Mouse (Mus musculus): ENCODE measurements around the gene Zfp46.

Zfp46 gene

GRCm38 (mm10) chr4:136320016-136320415 is 35.5 kb downstream of the Zfp46 start:
- no peak for DNase-seq

- no peak for DNase-seq
Observed at GRCm38 (mm10) chr4:136324226-136324625, 39.7 kb downstream of the Zfp46 start.

- no peak for DNase-seq
Observed at GRCm38 (mm10) chr4:136327238-136327637, 42.8 kb downstream of the Zfp46 start.

GRCm38 (mm10) chr4:136328115-136328514 is 43.6 kb downstream of the Zfp46 start:
- no peak for DNase-seq

- DNase-seq, result no peak
Observed at GRCm38 (mm10) chr4:136331709-136332108, 47.2 kb downstream of the Zfp46 start.

- no peak for DNase-seq
Observed at GRCm38 (mm10) chr4:136333191-136333590, 48.7 kb downstream of the Zfp46 start.

- DNase-seq, result no peak
Observed at GRCm38 (mm10) chr4:136335065-136335464, 50.6 kb downstream of the Zfp46 start.

GRCm38 (mm10) chr4:136337129-136337528 is 52.6 kb downstream of the Zfp46 start:
- DNase-seq, result no peak
